Mouse (Mus musculus): ENCODE measurements around the gene Mb21d2. TPM values are rescaled to one million over a fixed set of nuclear protein-coding genes. Genes with fewer than 3 reads are reported as not detected.

The Mb21d2 gene
- polyA plus RNA-seq, 1 experiment from 2014 or later = 13.5 TPM

GRCm38 (mm10) chr16:28873404-28873895 lies 56.0 kb downstream of the Mb21d2 start:
- ATAC-seq (ENCODE audit: low FRiP score, low read depth) = peak; percentile 8; the same call in 1 of the 2 replicates
- peaks cover 54% of the 10 kb centered on the region for H3K4me1 ChIP-seq
- H3K9ac ChIP-seq = no peak overlapping the region
- H3K27me3 ChIP-seq (replicated peaks) = no peaks in the 10 kb centered on the region; the same call in 1 of the 2 replicates
- H3K4me3 ChIP-seq = no peak overlapping the region
- no peaks in the 10 kb centered on the region for H3K9me3 ChIP-seq
- no peak overlapping the region for H3K27ac ChIP-seq
- no peak overlapping the region for H3K4me2 ChIP-seq (replicated peaks)
- H3K36me3 ChIP-seq = no peaks in the 10 kb centered on the region
- WGBS = 33% methylated on average over 8 of the region's 8 CpGs

- Histone ChIP-seq H3K27me3 (replicated peaks) (no peaks in the 10 kb centered on the region), H3K9me3 (no peaks in the 10 kb centered on the region), H3K27ac (no peak overlapping the region), H3K9ac (no peak overlapping the region), H3K4me2 (replicated peaks) (no peak overlapping the region), H3K36me3 (no peaks in the 10 kb centered on the region), H3K4me3 (no peak overlapping the region), H3K4me1 (peaks cover 52% of the 10 kb centered on the region)
- no peak for ATAC-seq (ENCODE audit: low FRiP score, low read depth)
- WGBS = 67% methylated on average over 9 of the region's 9 CpGs
These were observed 58.6 kb downstream of the Mb21d2 start for GRCm38 (mm10) chr16:28870860-28871259.

DNA sequence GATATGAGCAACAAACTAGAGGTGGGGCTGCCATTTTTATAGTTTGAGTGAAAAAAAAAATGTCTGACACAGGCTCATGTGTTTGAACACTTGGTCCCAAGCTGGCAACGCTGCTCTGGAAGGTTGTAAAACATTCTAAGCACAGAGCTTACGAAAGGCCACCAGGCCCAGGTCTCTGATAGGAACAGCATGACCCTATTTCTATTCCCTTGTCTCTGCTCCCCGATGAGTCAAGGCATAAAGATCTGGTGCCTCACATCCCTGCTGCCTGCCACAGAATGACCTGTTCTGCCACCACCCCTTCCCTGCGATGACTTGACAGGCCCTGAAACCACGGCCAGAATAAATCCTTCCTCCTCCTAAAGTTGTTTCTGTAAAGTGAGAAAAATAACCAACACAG lies 59.0 kb downstream of the Mb21d2 start:
- Histone ChIP-seq H3K27ac (no peak overlapping the region), H3K4me1 (peaks cover 52% of the 10 kb centered on the region), H3K27me3 (replicated peaks) (no peaks in the 10 kb centered on the region), H3K4me2 (replicated peaks) (no peak overlapping the region), H3K9me3 (no peaks in the 10 kb centered on the region), H3K4me3 (no peak overlapping the region), H3K9ac (no peak overlapping the region), H3K36me3 (no peaks in the 10 kb centered on the region)
- ATAC-seq (ENCODE audit: low FRiP score, low read depth) = no peak
- WGBS = 77% methylated on average over 5 of the region's 5 CpGs

DNA sequence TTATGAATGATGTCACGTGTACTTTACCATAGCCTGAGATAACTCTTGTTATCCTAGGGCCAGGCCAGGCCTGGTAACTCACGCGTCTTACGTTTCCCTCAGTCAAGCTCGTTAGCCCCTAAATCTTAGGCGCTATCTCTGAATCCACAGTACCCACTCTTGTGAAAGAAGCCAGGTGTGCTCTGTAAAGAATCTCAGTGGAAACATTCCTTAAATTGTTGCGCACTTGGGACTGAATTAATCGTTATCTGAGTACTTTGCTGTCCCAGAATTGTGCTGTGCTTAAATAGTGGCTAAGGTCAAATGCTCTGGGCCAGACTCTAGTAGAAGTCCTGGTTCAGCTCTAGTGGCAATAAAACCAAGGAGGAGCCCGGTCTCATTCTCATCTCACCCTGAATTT lies 60.6 kb downstream of the Mb21d2 start:
- no peak overlapping the region for H3K4me3 ChIP-seq
- no peaks in the 10 kb centered on the region for H3K9me3 ChIP-seq
- no peak overlapping the region for H3K9ac ChIP-seq
- H3K4me1 ChIP-seq = peaks cover 52% of the 10 kb centered on the region
- no peaks in the 10 kb centered on the region for H3K36me3 ChIP-seq
- H3K4me2 ChIP-seq (replicated peaks) = no peak overlapping the region
- WGBS = 72% methylated on average over 9 of the region's 9 CpGs
- no peak for ATAC-seq (ENCODE audit: low FRiP score, low read depth)
- H3K27ac ChIP-seq = no peak overlapping the region
- no peaks in the 10 kb centered on the region for H3K27me3 ChIP-seq (replicated peaks)

GRCm38 (mm10) chr16:28866584-28867295 lies 62.7 kb downstream of the Mb21d2 start:
- H3K36me3 ChIP-seq = no peaks in the 10 kb centered on the region
- H3K4me3 ChIP-seq = no peak overlapping the region
- peaks cover 41% of the 10 kb centered on the region for H3K4me1 ChIP-seq
- H3K27me3 ChIP-seq (replicated peaks) = no peaks in the 10 kb centered on the region
- H3K4me2 ChIP-seq (replicated peaks) = no peak overlapping the region
- no peak overlapping the region for H3K9ac ChIP-seq
- ATAC-seq (ENCODE audit: low FRiP score, low read depth) = peak; percentile 57
- WGBS = 35% methylated on average over 8 of the region's 8 CpGs
- H3K27ac ChIP-seq = no peak overlapping the region
- H3K9me3 ChIP-seq = no peaks in the 10 kb centered on the region

- no peaks in the 10 kb centered on the region for H3K9me3 ChIP-seq
- ATAC-seq (ENCODE audit: low FRiP score, low read depth) = no peak
- H3K4me3 ChIP-seq = no peak overlapping the region
- H3K4me1 ChIP-seq = peaks cover 21% of the 10 kb centered on the region
- H3K27me3 ChIP-seq (replicated peaks) = no peaks in the 10 kb centered on the region
- no peak overlapping the region for H3K9ac ChIP-seq
- H3K27ac ChIP-seq = no peak overlapping the region
- WGBS = 74% methylated on average over 6 of the region's 6 CpGs
- H3K4me2 ChIP-seq (replicated peaks) = no peak overlapping the region
- H3K36me3 ChIP-seq = no peaks in the 10 kb centered on the region
These were observed 65.9 kb downstream of the Mb21d2 start for GRCm38 (mm10) chr16:28863616-28864015.

DNA sequence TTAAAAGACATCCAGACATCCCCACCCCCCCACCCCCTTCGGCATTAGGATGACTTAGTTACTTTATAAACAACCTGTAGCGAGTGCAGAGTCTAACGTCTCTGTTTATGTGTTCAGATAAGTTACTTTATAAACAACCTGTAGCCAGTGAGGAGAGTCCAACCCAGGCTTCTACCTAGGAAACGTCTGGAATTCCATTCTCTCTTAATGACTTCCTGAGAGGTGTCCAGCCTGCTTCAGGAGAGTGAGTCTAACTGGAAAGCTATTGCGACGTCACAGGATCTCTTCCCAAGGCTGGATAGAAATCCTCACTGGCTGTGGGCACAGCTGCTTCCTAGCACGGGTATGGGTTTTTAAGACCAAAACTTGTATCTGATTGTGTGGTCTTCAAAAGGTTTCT lies 67.4 kb downstream of the Mb21d2 start:
- Histone ChIP-seq H3K4me2 (replicated peaks) (no peak overlapping the region), H3K4me3 (no peak overlapping the region), H3K4me1 (peaks cover 25% of the 10 kb centered on the region), H3K9ac (no peak overlapping the region), H3K36me3 (no peaks in the 10 kb centered on the region), H3K27me3 (replicated peaks) (no peaks in the 10 kb centered on the region), H3K27ac (no peak overlapping the region), H3K9me3 (no peaks in the 10 kb centered on the region)
- ATAC-seq (ENCODE audit: low FRiP score, low read depth) = no peak
- 59% methylated on average over 7 of the region's 7 CpGs for WGBS

DNA sequence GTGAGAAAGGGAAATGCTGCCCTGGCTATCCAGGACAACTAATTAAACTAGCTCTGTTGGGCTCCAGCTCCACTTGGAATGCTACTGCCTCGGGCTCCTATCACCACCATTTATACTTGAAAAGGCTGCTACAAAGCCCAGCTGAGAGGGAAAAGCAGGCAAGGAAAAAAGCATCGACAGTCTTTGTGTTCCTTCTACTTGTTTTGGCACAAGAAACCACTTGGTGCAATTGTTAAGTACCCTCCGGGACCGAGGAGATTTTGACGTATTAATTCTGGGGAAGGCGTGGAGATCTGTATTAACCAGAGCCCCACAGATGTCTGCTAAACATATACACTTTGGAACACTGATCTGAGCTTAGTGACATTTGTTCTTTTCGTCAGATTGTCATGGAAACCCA lies 69.8 kb downstream of the Mb21d2 start:
- no peaks in the 10 kb centered on the region for H3K27me3 ChIP-seq (replicated peaks)
- H3K4me2 ChIP-seq (replicated peaks) = no peak overlapping the region
- H3K36me3 ChIP-seq = no peaks in the 10 kb centered on the region
- no peaks in the 10 kb centered on the region for H3K9me3 ChIP-seq
- H3K9ac ChIP-seq = no peak overlapping the region
- no peak overlapping the region for H3K4me3 ChIP-seq
- ATAC-seq (ENCODE audit: low FRiP score, low read depth) = no peak
- 41% methylated on average over 7 of the region's 7 CpGs for WGBS
- no peak overlapping the region for H3K27ac ChIP-seq
- H3K4me1 ChIP-seq = peaks cover 16% of the 10 kb centered on the region

DNA sequence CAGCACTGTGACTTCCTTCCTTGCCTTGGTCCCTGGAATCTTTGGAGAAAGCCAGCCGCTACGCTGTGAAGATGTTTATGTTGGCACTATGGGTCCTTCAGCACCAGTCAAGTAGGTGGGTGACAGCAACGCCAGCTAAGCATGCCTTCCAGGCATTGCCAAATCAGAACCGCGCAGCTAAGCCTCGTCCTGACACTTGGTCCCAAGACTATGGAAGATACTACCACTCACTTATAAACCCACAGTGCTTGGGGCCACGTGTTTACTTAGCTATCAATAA lies 70.5 kb downstream of the Mb21d2 start:
- Histone ChIP-seq H3K4me1 (peaks cover 16% of the 10 kb centered on the region), H3K9me3 (no peaks in the 10 kb centered on the region), H3K9ac (no peak overlapping the region), H3K4me2 (replicated peaks) (no peak overlapping the region), H3K36me3 (no peaks in the 10 kb centered on the region), H3K27ac (no peak overlapping the region), H3K27me3 (replicated peaks) (no peaks in the 10 kb centered on the region), H3K4me3 (no peak overlapping the region)
- no peak for ATAC-seq (ENCODE audit: low FRiP score, low read depth)
- WGBS = 82% methylated on average over 7 of the region's 7 CpGs

- H3K4me1 ChIP-seq = peaks cover 16% of the 10 kb centered on the region
- no peak overlapping the region for H3K9ac ChIP-seq
- H3K27me3 ChIP-seq (replicated peaks) = no peaks in the 10 kb centered on the region
- no peak overlapping the region for H3K27ac ChIP-seq
- ATAC-seq (ENCODE audit: low FRiP score, low read depth) = no peak
- H3K9me3 ChIP-seq = no peaks in the 10 kb centered on the region
- peaks cover 5% of the 10 kb centered on the region; the same call in 1 of the 2 replicates for H3K36me3 ChIP-seq
- no peak overlapping the region for H3K4me2 ChIP-seq (replicated peaks)
- WGBS = 71% methylated on average over 18 of the region's 18 CpGs
- H3K4me3 ChIP-seq = no peak overlapping the region
These were observed 71.1 kb downstream of the Mb21d2 start for GRCm38 (mm10) chr16:28858210-28859008.

- ATAC-seq (ENCODE audit: low FRiP score, low read depth) = peak; percentile 94
- no peak overlapping the region for H3K4me3 ChIP-seq
- no peaks in the 10 kb centered on the region; the same call in 1 of the 2 replicates for H3K27me3 ChIP-seq (replicated peaks)
- WGBS = 17% methylated on average over 11 of the region's 11 CpGs
- no peak overlapping the region for H3K27ac ChIP-seq
- H3K9ac ChIP-seq = no peak overlapping the region
- H3K9me3 ChIP-seq = 0 out of 2 replicates have a peak, but pooled peaks cover 6% of the 10 kb centered on the region
- peaks cover 10% of the 10 kb centered on the region for H3K36me3 ChIP-seq
- H3K4me1 ChIP-seq = peaks cover 13% of the 10 kb centered on the region
- peak overlapping the region; percentile 38 for H3K4me2 ChIP-seq (replicated peaks)
These were observed 78.1 kb downstream of the Mb21d2 start for GRCm38 (mm10) chr16:28851409-28851821.

GRCm38 (mm10) chr16:28850881-28851280 lies 78.6 kb downstream of the Mb21d2 start:
- Histone ChIP-seq H3K27ac (no peak overlapping the region), H3K4me2 (replicated peaks) (peak overlapping the region; percentile 38)
- peak; percentile 54; the same call in 1 of the 2 replicates for ATAC-seq (ENCODE audit: low FRiP score, low read depth)

More at GRCm38 (mm10) chr16:28850881-28851280, 78.6 kb downstream of the Mb21d2 start:
- 0 out of 2 replicates have a peak, but pooled peaks cover 6% of the 10 kb centered on the region for H3K9me3 ChIP-seq
- H3K4me1 ChIP-seq = peaks cover 13% of the 10 kb centered on the region
- WGBS = 66% methylated on average over 14 of the region's 14 CpGs
- no peak overlapping the region for H3K9ac ChIP-seq
- no peaks in the 10 kb centered on the region; the same call in 1 of the 2 replicates for H3K27me3 ChIP-seq (replicated peaks)
- H3K4me3 ChIP-seq = no peak overlapping the region
- peaks cover 10% of the 10 kb centered on the region for H3K36me3 ChIP-seq
